Mouse (Mus musculus) lung, embryonic 14.5 days (tissue): Measurements from ENCODE around the gene Tbc1d22b. TPM values are rescaled to one million over a fixed set of nuclear protein-coding genes. Genes with fewer than 3 reads are reported as not detected.

ENCODE experiments used
- ATAC-seq: fragments of 200-750 bp; cut with Nextera tagmentation; 2 replicates; pipeline ENCODE4 v1.8.0; 2017; ENCODE audit warnings: mild to moderate bottlenecking, moderate TSS enrichment, moderate library complexity; ENCODE audit not compliant: insufficient read depth
- DNase-seq: peaks from one replicate; pipeline ENCODE4 v3.0.0-alpha.2; 2015
- H3K27ac ChIP-seq: fragments of 300-500 bp; sonication (generic); 2 replicates; pipeline ENCODE4 v1.5.1; 2014; ENCODE audit warnings: low read depth, mild to moderate bottlenecking, moderate library complexity
- H3K27me3 ChIP-seq: fragments of 300-500 bp; sonication (generic); 2 replicates; pipeline ENCODE4 v1.6.1; 2014; ENCODE audit warnings: low read length, control low read depth; ENCODE audit not compliant: insufficient read depth
- H3K36me3 ChIP-seq: fragments of 300-500 bp; sonication (generic); 2 replicates; pipeline ENCODE4 v1.6.1; 2014; ENCODE audit warnings: control low read depth; ENCODE audit not compliant: insufficient read depth
- H3K4me1 ChIP-seq: fragments of 300-500 bp; sonication (generic); 2 replicates; pipeline ENCODE4 v1.6.1; 2014; ENCODE audit warnings: antibody characterized with exemption, control low read depth; ENCODE audit not compliant: insufficient read depth
- H3K4me2 ChIP-seq: fragments of 300-500 bp; sonication (generic); 2 replicates; pipeline ENCODE4 v1.6.1; 2014; ENCODE audit warnings: mild to moderate bottlenecking
- H3K4me3 ChIP-seq: fragments of 300-500 bp; sonication (generic); 2 replicates; pipeline ENCODE4 v1.5.1; 2014; ENCODE audit warnings: low read depth, low read length
- H3K9ac ChIP-seq: fragments of 300-500 bp; sonication (generic); 2 replicates; pipeline ENCODE4 v1.6.1; 2014
- H3K9me3 ChIP-seq: fragments of 300-500 bp; sonication (generic); 2 replicates; pipeline ENCODE4 v1.6.1; 2016; ENCODE audit warnings: low read depth, low read length, control low read depth
- CTCF ChIP-seq: IDR thresholded peaks from 2 replicates; pipeline ENCODE4 v1.5.1; 2016; ENCODE audit warnings: antibody characterized with exemption, low read depth
- whole genome bisulfite sequencing: fragments of 180-500 bp; shearing (Covaris S2); extraction: QIAGEN DNeasy Blood & Tissue Kit; methylation state at CpG from one replicate; pipeline ENCODE4 v1.1.7; 2014; 5-methylcytosine and 5-hydroxymethylcytosine counted together
- microRNA-seq: library from miRNA; unstranded; fragments of <30 nt; microRNA quantifications from one replicate; pipeline ENCODE4, GENCODE M21; 2016; ENCODE audit warnings: borderline number of aligned reads
- polyA plus RNA-seq: library from polyadenylated mRNA; unstranded; fragments of >200 nt; fragmentation: Nextera tagmentation; extraction: Ambion mirVana; gene quantifications from 2 replicates; pipeline ENCODE4 v1.2.1, GENCODE M21; 2014

Gene Tbc1d22b
- polyA plus RNA-seq, 1 experiment from 2014 or later, result 17.4 TPM

DNA sequence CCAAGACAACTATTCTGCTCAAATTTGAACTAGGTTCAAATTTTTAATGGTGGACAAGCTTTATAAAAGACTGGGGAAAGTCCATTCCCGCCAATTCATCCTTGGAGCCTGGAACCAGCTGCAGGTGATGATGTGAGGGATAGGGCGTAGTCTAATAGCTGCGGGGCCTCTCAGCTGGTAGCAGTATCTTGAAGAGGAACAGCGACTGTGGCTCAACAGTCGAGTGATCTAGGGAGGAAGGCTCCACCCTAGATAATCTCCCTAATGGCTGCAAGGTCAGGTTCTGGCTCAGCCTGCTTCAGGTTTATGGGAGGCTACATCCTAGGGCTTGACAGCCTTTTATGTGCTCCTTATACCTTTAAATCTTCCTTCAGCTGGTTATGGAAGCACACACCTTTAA, 80.0 kb downstream of the Tbc1d22b start:
- TF ChIP-seq CTCF, result no peak
- DNase-seq (no peak), ATAC-seq (no peak)
- Histone ChIP-seq H3K9me3 (no peaks in the 10 kb centered on the region), H3K27me3 (no peaks in the 10 kb centered on the region), H3K27ac (no peak overlapping the region), H3K9ac (no peak overlapping the region), H3K4me1 (no peaks in the 10 kb centered on the region), H3K4me2 (no peak overlapping the region), H3K4me3 (no peak overlapping the region), H3K36me3 (peaks cover 89% of the 10 kb centered on the region)
- 84% methylated on average over 5 of the region's 5 CpGs for WGBS

DNA sequence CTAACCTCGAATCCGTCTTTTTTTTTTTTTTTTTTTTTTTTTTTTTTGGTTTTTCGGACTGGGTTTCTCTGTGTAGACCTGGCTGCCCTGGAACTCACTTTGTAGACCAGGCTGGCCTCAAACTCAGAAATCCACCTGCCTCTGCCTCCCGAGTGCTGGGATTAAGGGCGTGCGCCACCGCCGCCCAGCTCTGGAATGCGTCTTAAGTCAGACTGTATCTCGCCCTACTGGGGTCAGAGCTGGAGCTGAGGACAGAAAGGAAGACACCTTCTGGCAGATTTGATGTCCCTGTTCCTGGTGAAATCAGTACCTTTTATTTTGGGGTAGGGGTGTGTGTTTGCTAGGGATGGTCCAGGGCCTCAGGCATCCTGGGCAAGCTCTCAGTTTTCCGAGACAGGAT, 82.7 kb downstream of the Tbc1d22b start:
- DNase-seq, result no peak
- Histone ChIP-seq H3K4me3 (no peak overlapping the region), H3K27me3 (no peaks in the 10 kb centered on the region), H3K4me1 (no peaks in the 10 kb centered on the region), H3K9ac (no peak overlapping the region), H3K4me2 (no peak overlapping the region), H3K27ac (no peak overlapping the region), H3K36me3 (peaks cover 90% of the 10 kb centered on the region), H3K9me3 (no peaks in the 10 kb centered on the region)
- 88% methylated on average over 11 of the region's 11 CpGs for WGBS
- ATAC-seq, result no peak
- TF ChIP-seq CTCF, result no peak

DNA sequence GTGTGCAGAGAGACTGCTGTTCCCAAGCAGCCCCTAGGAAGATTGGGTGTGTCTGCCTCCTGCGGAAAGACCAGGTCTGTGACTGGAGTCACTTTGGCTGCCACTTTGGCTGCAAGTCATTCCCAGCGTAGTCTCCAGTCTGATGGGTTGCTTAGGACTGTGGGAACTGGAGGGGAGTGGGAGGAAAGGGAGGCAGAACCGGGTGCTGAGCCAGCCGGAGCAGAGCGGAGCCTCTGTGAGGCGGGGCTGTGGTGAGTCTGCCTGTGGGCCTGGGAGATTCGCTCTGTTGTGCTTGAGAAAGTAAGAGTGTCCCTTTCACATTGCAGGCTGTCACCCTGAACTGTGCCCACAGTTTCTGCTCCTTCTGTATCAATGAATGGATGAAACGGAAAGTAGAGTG, 85.9 kb downstream of the Tbc1d22b start:
- DNase-seq (no peak), ATAC-seq (no peak)
- TF ChIP-seq CTCF, result no peak
- Histone ChIP-seq H3K4me2 (no peak overlapping the region), H3K9ac (no peak overlapping the region), H3K9me3 (no peaks in the 10 kb centered on the region), H3K36me3 (peaks cover 89% of the 10 kb centered on the region), H3K4me3 (no peak overlapping the region), H3K27ac (no peak overlapping the region), H3K27me3 (no peaks in the 10 kb centered on the region), H3K4me1 (no peaks in the 10 kb centered on the region)
- 87% methylated on average over 8 of the region's 8 CpGs for WGBS

DNA sequence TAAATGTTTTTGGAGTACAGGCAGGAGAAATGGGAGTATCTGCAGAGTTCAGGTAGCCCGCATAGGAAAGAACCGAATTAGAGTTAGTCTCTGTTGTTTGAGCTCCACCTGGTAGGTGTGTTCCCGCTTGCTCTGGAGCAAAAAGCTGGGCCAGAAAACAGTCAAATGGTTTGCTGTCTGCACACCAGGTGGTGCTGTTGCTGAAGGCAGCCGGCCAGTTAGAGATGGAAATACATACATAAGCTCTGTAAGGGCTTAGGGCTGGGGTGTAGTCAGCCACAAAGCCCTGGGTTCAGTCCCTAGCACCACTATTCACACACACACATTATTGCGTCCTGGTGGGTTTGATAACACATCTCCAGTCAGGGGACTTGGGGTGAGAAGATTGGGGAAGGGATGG, 86.5 kb downstream of the Tbc1d22b start:
- no peak overlapping the region for H3K27ac ChIP-seq
- no peak for ATAC-seq
- DNase-seq, result peak; percentile 50
- peaks cover 89% of the 10 kb centered on the region for H3K36me3 ChIP-seq
- H3K27me3 ChIP-seq, result no peaks in the 10 kb centered on the region
- 74% methylated on average over 5 of the region's 5 CpGs for WGBS
- H3K9ac ChIP-seq, result no peak overlapping the region
- H3K4me3 ChIP-seq, result no peak overlapping the region
- H3K9me3 ChIP-seq, result no peaks in the 10 kb centered on the region
- H3K4me2 ChIP-seq, result no peak overlapping the region
- H3K4me1 ChIP-seq, result no peaks in the 10 kb centered on the region
- peak; percentile 61 for TF ChIP-seq CTCF

DNA sequence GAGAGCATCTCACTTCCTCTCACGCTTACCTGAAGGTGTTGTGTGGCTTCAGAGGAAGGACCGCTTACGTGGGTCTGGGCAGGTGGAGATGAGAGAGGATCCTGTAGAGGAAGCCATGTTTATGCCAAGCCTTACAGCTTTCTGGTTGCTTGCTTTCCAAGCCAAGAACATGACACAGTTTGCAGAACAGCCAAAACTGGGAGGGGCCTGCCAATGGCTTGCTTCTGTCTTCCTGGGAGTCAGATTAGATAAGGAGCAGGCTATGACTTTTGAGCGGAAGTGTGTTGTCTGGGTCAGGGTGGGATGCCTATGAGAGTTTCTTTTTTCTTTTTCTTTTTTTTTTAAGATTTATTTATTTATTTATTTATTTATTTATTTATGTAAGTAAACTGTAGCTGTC, 87.8 kb downstream of the Tbc1d22b start:
- H3K36me3 ChIP-seq, result peaks cover 89% of the 10 kb centered on the region
- H3K4me2 ChIP-seq, result no peak overlapping the region
- no peak for DNase-seq
- no peaks in the 10 kb centered on the region for H3K4me1 ChIP-seq
- H3K9me3 ChIP-seq, result no peaks in the 10 kb centered on the region
- 88% methylated on average over 4 of the region's 4 CpGs for WGBS
- TF ChIP-seq CTCF, result no peak
- H3K4me3 ChIP-seq, result no peak overlapping the region
- no peak overlapping the region for H3K9ac ChIP-seq
- ATAC-seq, result no peak
- no peaks in the 10 kb centered on the region for H3K27me3 ChIP-seq
- H3K27ac ChIP-seq, result no peak overlapping the region

DNA sequence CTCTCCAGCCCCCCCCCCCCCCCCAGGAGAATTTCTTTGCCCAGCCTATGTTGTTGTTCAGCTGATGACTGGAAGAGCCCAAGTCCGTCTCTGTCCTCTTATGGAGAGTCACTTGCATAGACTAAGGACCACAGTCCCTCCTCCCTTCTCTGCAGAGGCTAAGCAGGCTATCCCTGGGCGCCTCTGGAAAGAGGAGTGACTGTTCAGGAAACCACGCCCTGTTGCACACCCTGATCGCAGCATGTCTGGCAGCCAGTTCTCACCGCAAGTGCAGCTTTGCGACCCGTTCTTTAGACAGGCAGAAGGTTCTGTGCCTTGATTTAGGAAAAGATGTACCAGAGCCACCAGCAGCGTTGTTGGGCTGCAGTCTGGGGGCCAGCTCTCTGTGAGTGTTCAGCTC, 88.3 kb downstream of the Tbc1d22b start:
- ATAC-seq (no peak), DNase-seq (no peak)
- H3K9ac ChIP-seq, result no peak overlapping the region
- H3K4me3 ChIP-seq, result no peak overlapping the region
- no peak for TF ChIP-seq CTCF
- no peaks in the 10 kb centered on the region for H3K4me1 ChIP-seq
- no peak overlapping the region for H3K27ac ChIP-seq
- 80% methylated on average over 8 of the region's 8 CpGs for WGBS
- no peaks in the 10 kb centered on the region for H3K27me3 ChIP-seq
- no peaks in the 10 kb centered on the region for H3K9me3 ChIP-seq
- H3K4me2 ChIP-seq, result no peak overlapping the region
- H3K36me3 ChIP-seq, result peaks cover 87% of the 10 kb centered on the region

DNA sequence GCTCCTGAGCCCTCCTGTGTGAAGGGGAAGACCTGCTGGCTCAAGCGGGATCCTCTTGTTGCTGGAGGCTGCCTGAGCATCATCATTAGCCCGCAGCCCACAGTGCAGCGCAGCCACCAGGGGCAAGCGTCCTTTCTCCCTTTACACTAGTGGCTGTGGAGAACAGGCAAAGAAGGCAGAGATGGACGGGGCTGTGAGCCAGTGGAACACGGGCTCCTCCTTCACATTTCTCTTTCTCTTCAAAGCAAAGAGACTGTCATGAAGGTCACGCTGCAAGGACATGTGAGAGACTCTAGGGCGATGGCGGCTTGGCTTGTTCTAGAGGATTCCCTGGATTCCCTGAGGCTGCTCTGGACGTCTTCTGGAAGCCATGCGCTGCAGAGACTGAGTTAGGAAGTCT, 91.4 kb downstream of the Tbc1d22b start:
- Histone ChIP-seq H3K36me3 (peaks cover 69% of the 10 kb centered on the region), H3K9ac (no peak overlapping the region), H3K4me2 (no peak overlapping the region), H3K4me1 (no peaks in the 10 kb centered on the region), H3K4me3 (no peak overlapping the region), H3K27me3 (no peaks in the 10 kb centered on the region), H3K27ac (no peak overlapping the region), H3K9me3 (no peaks in the 10 kb centered on the region)
- WGBS, result 89% methylated on average over 11 of the region's 11 CpGs
- ATAC-seq (no peak), DNase-seq (no peak)
- no peak for TF ChIP-seq CTCF

DNA sequence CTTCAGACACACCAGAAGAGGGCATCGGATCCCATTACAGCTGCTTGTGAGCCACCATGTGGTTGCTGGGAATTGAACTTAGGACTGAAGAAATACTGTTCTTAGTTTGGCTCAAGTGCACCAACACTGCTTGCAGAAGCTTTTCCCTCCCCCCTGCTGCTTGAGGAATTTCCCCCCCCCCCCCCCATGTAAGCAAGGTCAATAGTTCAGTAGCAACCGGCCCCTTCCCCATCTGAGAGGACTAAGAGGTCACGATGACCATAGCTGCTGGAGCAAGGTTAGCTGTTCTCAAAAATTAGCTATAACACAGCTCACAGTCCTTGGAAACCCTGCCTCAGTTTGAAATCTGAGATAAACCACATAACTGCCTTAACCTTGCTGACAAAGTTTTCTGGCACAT, 92.6 kb downstream of the Tbc1d22b start:
- H3K27ac ChIP-seq, result no peak overlapping the region
- H3K9me3 ChIP-seq, result no peaks in the 10 kb centered on the region
- H3K36me3 ChIP-seq, result peaks cover 56% of the 10 kb centered on the region
- no peaks in the 10 kb centered on the region for H3K4me1 ChIP-seq
- no peak overlapping the region for H3K4me3 ChIP-seq
- no peak for DNase-seq
- no peaks in the 10 kb centered on the region for H3K27me3 ChIP-seq
- H3K4me2 ChIP-seq, result no peak overlapping the region
- ATAC-seq, result no peak
- WGBS, result 54% methylated on average over 3 of the region's 3 CpGs
- H3K9ac ChIP-seq, result no peak overlapping the region
- no peak for TF ChIP-seq CTCF

Small RNAs within 50 kb of the gene (microRNA-seq; reads per million reads assigned to microRNA genes)
- not detected for gene Mir7667

Other genes starting within 250 kb of the Tbc1d22b start
- 0.14 TPM in 2 replicates for gene Pi16, start 232.1 kb upstream of the Tbc1d22b start, polyA plus RNA-seq
- 381 and 395 TPM in 2 replicates for gene Mtch1, start 201.9 kb upstream of the Tbc1d22b start, polyA plus RNA-seq
- gene Fgd2, start 188.9 kb upstream of the Tbc1d22b start, polyA plus RNA-seq, result 15.7 and 19.2 TPM in 2 replicates
- gene Pim1, start 59.0 kb upstream of the Tbc1d22b start, polyA plus RNA-seq, result 14.1 and 16.0 TPM in 2 replicates
- not detected in 2 replicates for gene Gm17657, start 147 bp upstream of the Tbc1d22b start, polyA plus RNA-seq
- 0.43 and 0.46 TPM in 2 replicates for gene Tmem217, start 2.6 kb downstream of the Tbc1d22b start, polyA plus RNA-seq
- gene Rnf8, start 65.0 kb downstream of the Tbc1d22b start, polyA plus RNA-seq, result 68.8 and 72.1 TPM in 2 replicates
- gene Gm28043, start 65.1 kb downstream of the Tbc1d22b start, polyA plus RNA-seq, result 3.0 and 3.4 TPM in 2 replicates
- 112 and 114 TPM in 2 replicates for gene Cmtr1, start 110.8 kb downstream of the Tbc1d22b start, polyA plus RNA-seq
- 18.2 and 18.4 TPM in 2 replicates for gene Ccdc167, start 167.3 kb downstream of the Tbc1d22b start, polyA plus RNA-seq